Mouse (Mus musculus): ENCODE results near the gene Tmem101.
A peak's percentile ranks its signal among the peaks of the same experiment; 100 is the strongest.
"Not testable (repeated sequence)": the region's sequence is repeated elsewhere in the genome, so short reads cannot be mapped to it uniquely, and the experiment has no call there.

Gene Tmem101

GRCm38 (mm10) chr11:102156039-102156785 is at the start of gene Tmem101:
Tmem101 (minus strand) TSS chr11:102156404.
- peak; percentile 89 to 90 for DNase-seq

GRCm38 (mm10) chr11:102201408-102201821 is 45.2 kb upstream of the Tmem101 start:
- peak in 1 of 2 experiments; percentile 40 for DNase-seq

GRCm38 (mm10) chr11:102199856-102200255 is 43.7 kb upstream of the Tmem101 start:
- DNase-seq, result peak in 1 of 2 experiments; percentile 7

- DNase-seq, result peak in 1 of 2 experiments; percentile 2
These were observed 42.0 kb upstream of the Tmem101 start for GRCm38 (mm10) chr11:102198245-102198644.

- peak; percentile 57 to 65 for DNase-seq
These were observed 40.0 kb upstream of the Tmem101 start for GRCm38 (mm10) chr11:102196018-102196797.

GRCm38 (mm10) chr11:102193657-102194440 is 37.6 kb upstream of the Tmem101 start:
- peak in 1 of 2 experiments; percentile 9 for DNase-seq

GRCm38 (mm10) chr11:102190848-102191247 is 34.6 kb upstream of the Tmem101 start:
- no peak for DNase-seq

GRCm38 (mm10) chr11:102189461-102190436 is 33.5 kb upstream of the Tmem101 start, which contains the start of gene G6pc3:
G6pc3 (plus strand) TSS chr11:102189620.
- DNase-seq, result peak; percentile 90 to 92

- DNase-seq, result no peak
These were observed 32.8 kb upstream of the Tmem101 start for GRCm38 (mm10) chr11:102188980-102189379.

GRCm38 (mm10) chr11:102186235-102186634 is 30.0 kb upstream of the Tmem101 start:
- DNase-seq, result no peak

- DNase-seq, result no peak
These were observed 29.5 kb upstream of the Tmem101 start for GRCm38 (mm10) chr11:102185677-102186076.

GRCm38 (mm10) chr11:102184646-102185495 is 28.7 kb upstream of the Tmem101 start, which contains the start of gene Lsm12:
Lsm12 (minus strand) TSS chr11:102185296.
- DNase-seq, result peak; percentile 97 to 99

GRCm38 (mm10) chr11:102184253-102184645 is 28.0 kb upstream of the Tmem101 start:
- no peak for DNase-seq

- DNase-seq, result no peak
These were observed 23.6 kb upstream of the Tmem101 start for GRCm38 (mm10) chr11:102179836-102180235.

GRCm38 (mm10) chr11:102168689-102169088 is 12.5 kb upstream of the Tmem101 start:
- no peak for DNase-seq

- peak; percentile 52 to 55 for DNase-seq
These were observed 11.3 kb upstream of the Tmem101 start for GRCm38 (mm10) chr11:102167539-102167938.

- DNase-seq, result peak; percentile 71 to 81
These were observed 9.9 kb upstream of the Tmem101 start for GRCm38 (mm10) chr11:102165971-102166722.

- peak; percentile 88 to 89 for DNase-seq
These were observed 3.6 kb upstream of the Tmem101 start for GRCm38 (mm10) chr11:102159781-102160180.

- not testable (repeated sequence) for DNase-seq
These were observed 1.8 kb upstream of the Tmem101 start for GRCm38 (mm10) chr11:102158024-102158423.

- no peak for DNase-seq
These were observed 534 bp upstream of the Tmem101 start for GRCm38 (mm10) chr11:102156786-102157089.
